Mouse (Mus musculus): ENCODE data around the gene Nr2c2ap.

GRCm38 (mm10) chr8:70137890-70138289 lies 6.8 kb downstream of the Nr2c2ap start:
- TF ChIP-seq CTCF (IDR thresholded peaks at IDR 0.05) (no peak), EP300 (IDR thresholded peaks at IDR 0.05) (no peak)
